Mouse (Mus musculus): ENCODE data around the gene Agap1. TPM values are rescaled to one million over a fixed set of nuclear protein-coding genes. Genes with fewer than 3 reads are reported as not detected.

Gene Agap1
- polyA plus RNA-seq, 1 experiment from 2014 or later, result 41.4 TPM

GRCm38 (mm10) chr1:89452138-89452537 lies 2.5 kb upstream of the Agap1 start:
- ATAC-seq (ENCODE audit: low FRiP score), result no peak

GRCm38 (mm10) chr1:89453666-89454065 lies 940 bp upstream of the Agap1 start:
- Histone ChIP-seq H3K36me3 (ENCODE audit: control insufficient read depth, insufficient read depth, low read length) (no peaks in the 10 kb centered on the region), H3K4me2 (replicated peaks; ENCODE audit: low read depth, low read length) (peak overlapping the region; percentile 94), H3K4me3 (ENCODE audit: low read depth, low read length) (peak overlapping the region; percentile 81), H3K27me3 (ENCODE audit: control insufficient read depth, insufficient read depth, low read length) (no peaks in the 10 kb centered on the region), H3K9me3 (ENCODE audit: control insufficient read depth, low read length) (no peaks in the 10 kb centered on the region), H3K4me1 (replicated peaks; ENCODE audit: control insufficient read depth, insufficient read depth, low read length) (peaks cover 3% of the 10 kb centered on the region), H3K27ac (ENCODE audit: low read depth, low read length) (no peak overlapping the region), H3K9ac (ENCODE audit: low read depth, low read length) (peak overlapping the region; percentile 83)
- no peak for ATAC-seq (ENCODE audit: low FRiP score)
- 35% methylated on average over 6 of the region's 6 CpGs for WGBS
- DNase-seq (ENCODE audit: low spot score), result peak; percentile 38

More at GRCm38 (mm10) chr1:89452138-89452537, 2.5 kb upstream of the Agap1 start:
- Histone ChIP-seq H3K9ac (ENCODE audit: low read depth, low read length) (no peak overlapping the region), H3K4me2 (replicated peaks; ENCODE audit: low read depth, low read length) (no peak overlapping the region), H3K4me1 (replicated peaks; ENCODE audit: control insufficient read depth, insufficient read depth, low read length) (peaks cover 3% of the 10 kb centered on the region), H3K4me3 (ENCODE audit: low read depth, low read length) (no peak overlapping the region), H3K9me3 (ENCODE audit: control insufficient read depth, low read length) (no peaks in the 10 kb centered on the region), H3K36me3 (ENCODE audit: control insufficient read depth, insufficient read depth, low read length) (no peaks in the 10 kb centered on the region), H3K27me3 (ENCODE audit: control insufficient read depth, insufficient read depth, low read length) (no peaks in the 10 kb centered on the region), H3K27ac (ENCODE audit: low read depth, low read length) (no peak overlapping the region)
- WGBS, result 93% methylated on average over 8 of the region's 8 CpGs
- DNase-seq (ENCODE audit: low spot score), result no peak

DNA sequence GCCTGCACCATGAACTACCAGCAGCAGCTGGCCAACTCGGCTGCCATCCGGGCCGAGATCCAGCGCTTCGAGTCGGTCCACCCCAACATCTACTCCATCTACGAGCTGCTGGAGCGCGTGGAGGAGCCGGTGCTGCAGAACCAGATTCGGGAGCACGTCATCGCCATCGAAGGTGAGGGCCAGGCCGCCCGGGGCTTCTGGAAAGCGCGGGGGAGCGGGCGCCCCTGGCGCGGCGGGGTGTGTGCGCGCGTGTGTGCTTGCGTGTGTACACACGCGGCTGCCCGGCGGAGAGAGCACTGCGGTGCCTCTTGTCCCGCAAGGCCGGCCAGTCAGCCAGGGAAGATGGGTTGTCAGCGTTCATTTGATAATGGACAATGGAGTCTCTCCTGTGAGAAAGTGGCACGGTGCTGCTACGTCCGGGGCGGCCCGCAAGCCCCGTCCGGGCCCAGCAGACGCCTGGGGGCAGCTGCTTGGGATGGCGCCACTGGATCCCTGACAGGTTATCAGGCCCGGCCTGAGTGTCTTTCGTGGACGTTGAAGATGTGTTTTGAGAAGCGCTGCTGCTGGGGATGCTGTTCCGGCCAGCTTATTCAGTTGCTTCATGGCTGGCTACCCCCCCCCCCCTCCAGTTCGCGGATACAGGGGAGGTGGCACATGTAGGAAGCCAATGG lies 950 bp downstream of the Agap1 start:
- H3K27me3 ChIP-seq (ENCODE audit: control insufficient read depth, insufficient read depth, low read length), result no peaks in the 10 kb centered on the region
- H3K4me2 ChIP-seq (replicated peaks; ENCODE audit: low read depth, low read length), result peak overlapping the region; percentile 94
- under 1% methylated on average over 51 of the region's 51 CpGs for WGBS
- no peaks in the 10 kb centered on the region for H3K9me3 ChIP-seq (ENCODE audit: control insufficient read depth, low read length)
- 0 out of 2 replicates have a peak, but pooled peaks have one; percentile 6 for ATAC-seq (ENCODE audit: low FRiP score)
- H3K9ac ChIP-seq (ENCODE audit: low read depth, low read length), result peak overlapping the region; percentile 83
- DNase-seq (ENCODE audit: low spot score), result peak; percentile 69
- H3K36me3 ChIP-seq (ENCODE audit: control insufficient read depth, insufficient read depth, low read length), result no peaks in the 10 kb centered on the region
- peak overlapping the region; percentile 30; the same call in 1 of the 2 replicates for H3K27ac ChIP-seq (ENCODE audit: low read depth, low read length)
- peaks cover 3% of the 10 kb centered on the region for H3K4me1 ChIP-seq (replicated peaks; ENCODE audit: control insufficient read depth, insufficient read depth, low read length)
- H3K4me3 ChIP-seq (ENCODE audit: low read depth, low read length), result peak overlapping the region; percentile 81

DNA sequence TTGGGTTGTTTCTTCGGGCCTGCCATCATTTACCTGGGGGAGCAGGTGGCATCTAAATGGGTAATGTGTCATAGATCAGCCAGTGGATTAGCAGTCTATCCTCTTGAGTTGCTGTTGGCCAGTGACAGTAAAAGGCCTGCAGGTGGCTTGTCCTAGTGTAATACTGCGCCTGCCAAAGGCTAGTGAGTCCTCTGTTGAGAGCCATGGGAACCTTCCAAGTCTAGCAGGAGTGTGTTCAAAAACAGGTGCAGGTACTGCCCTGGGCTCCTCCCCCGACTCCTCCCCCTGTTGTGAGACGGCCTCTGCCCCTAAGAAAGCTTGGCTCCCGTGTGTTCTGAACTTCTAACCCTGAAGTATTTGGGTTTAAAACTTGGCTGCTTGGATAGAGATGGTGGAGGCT lies 1.9 kb downstream of the Agap1 start:
- Histone ChIP-seq H3K27me3 (ENCODE audit: control insufficient read depth, insufficient read depth, low read length) (no peaks in the 10 kb centered on the region), H3K27ac (ENCODE audit: low read depth, low read length) (no peak overlapping the region), H3K4me1 (replicated peaks; ENCODE audit: control insufficient read depth, insufficient read depth, low read length) (peaks cover 3% of the 10 kb centered on the region), H3K4me2 (replicated peaks; ENCODE audit: low read depth, low read length) (peak overlapping the region; percentile 94), H3K4me3 (ENCODE audit: low read depth, low read length) (peak overlapping the region; percentile 81), H3K9ac (ENCODE audit: low read depth, low read length) (no peak overlapping the region; the same call in 1 of the 2 replicates), H3K36me3 (ENCODE audit: control insufficient read depth, insufficient read depth, low read length) (no peaks in the 10 kb centered on the region), H3K9me3 (ENCODE audit: control insufficient read depth, low read length) (no peaks in the 10 kb centered on the region)
- DNase-seq (ENCODE audit: low spot score) (no peak), ATAC-seq (ENCODE audit: low FRiP score) (no peak)
- WGBS, result 29% methylated on average over 5 of the region's 5 CpGs

GRCm38 (mm10) chr1:89457126-89458031 lies 2.8 kb downstream of the Agap1 start:
- whole genome bisulfite sequencing, result 47% methylated on average over 17 of the region's 17 CpGs
- Histone ChIP-seq H3K27ac (ENCODE audit: low read depth, low read length) (no peak overlapping the region), H3K36me3 (ENCODE audit: control insufficient read depth, insufficient read depth, low read length) (no peaks in the 10 kb centered on the region), H3K4me3 (ENCODE audit: low read depth, low read length) (no peak overlapping the region), H3K4me2 (replicated peaks; ENCODE audit: low read depth, low read length) (peak overlapping the region; percentile 94), H3K4me1 (replicated peaks; ENCODE audit: control insufficient read depth, insufficient read depth, low read length) (peaks cover 7% of the 10 kb centered on the region), H3K9me3 (ENCODE audit: control insufficient read depth, low read length) (no peaks in the 10 kb centered on the region), H3K27me3 (ENCODE audit: control insufficient read depth, insufficient read depth, low read length) (no peaks in the 10 kb centered on the region), H3K9ac (ENCODE audit: low read depth, low read length) (no peak overlapping the region)
- DNase-seq (ENCODE audit: low spot score) (no peak), ATAC-seq (ENCODE audit: low FRiP score) (no peak)

DNA sequence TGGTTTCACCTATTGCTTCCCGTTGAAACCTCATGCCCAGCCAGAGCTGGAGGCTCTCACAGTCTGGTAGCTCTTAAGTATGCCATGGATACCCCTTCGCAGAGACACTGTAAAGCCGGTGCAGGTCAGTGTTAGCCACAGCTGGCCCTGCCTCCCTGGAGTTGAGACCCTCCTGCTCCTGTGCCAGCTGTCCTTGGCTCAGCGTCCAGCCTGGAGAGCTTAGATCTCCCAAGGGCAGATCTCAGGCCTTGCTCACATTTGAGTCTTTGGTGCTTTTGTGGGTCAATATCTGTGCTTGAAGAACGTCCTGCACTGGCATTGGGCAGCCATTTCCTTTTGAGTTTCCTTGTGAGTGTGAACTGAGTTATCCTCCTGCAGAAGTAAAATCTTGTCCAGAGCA lies 7.3 kb downstream of the Agap1 start:
- no peak for DNase-seq (ENCODE audit: low spot score)
- Histone ChIP-seq H3K4me3 (ENCODE audit: low read depth, low read length) (no peak overlapping the region), H3K4me1 (replicated peaks; ENCODE audit: control insufficient read depth, insufficient read depth, low read length) (peaks cover 19% of the 10 kb centered on the region), H3K4me2 (replicated peaks; ENCODE audit: low read depth, low read length) (no peak overlapping the region), H3K27me3 (ENCODE audit: control insufficient read depth, insufficient read depth, low read length) (no peaks in the 10 kb centered on the region), H3K27ac (ENCODE audit: low read depth, low read length) (no peak overlapping the region), H3K9ac (ENCODE audit: low read depth, low read length) (no peak overlapping the region), H3K36me3 (ENCODE audit: control insufficient read depth, insufficient read depth, low read length) (no peaks in the 10 kb centered on the region), H3K9me3 (ENCODE audit: control insufficient read depth, low read length) (no peaks in the 10 kb centered on the region)
- 79% methylated on average over 5 of the region's 5 CpGs for WGBS
- ATAC-seq (ENCODE audit: low FRiP score), result no peak

DNA sequence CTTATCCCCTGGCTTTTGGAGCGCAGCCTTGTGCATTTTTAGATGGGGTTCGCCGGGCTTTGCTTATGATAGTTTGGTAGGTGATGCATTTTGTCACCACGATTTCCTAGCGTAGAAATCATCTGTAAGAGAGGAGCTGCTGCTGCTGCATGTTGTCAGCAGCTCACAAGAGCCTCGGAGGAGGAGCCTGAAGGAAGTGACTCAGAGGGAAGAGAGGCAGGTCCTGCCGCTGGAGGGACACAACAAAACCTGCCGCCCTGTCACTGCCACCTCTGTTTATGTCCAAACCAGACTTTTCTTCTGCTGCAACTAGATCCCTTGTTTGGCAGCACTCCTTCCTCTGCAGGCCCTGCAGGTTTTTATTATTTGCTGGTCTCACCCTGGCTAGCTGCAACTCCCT lies 8.5 kb downstream of the Agap1 start:
- no peak overlapping the region for H3K27ac ChIP-seq (ENCODE audit: low read depth, low read length)
- H3K27me3 ChIP-seq (ENCODE audit: control insufficient read depth, insufficient read depth, low read length), result no peaks in the 10 kb centered on the region
- peaks cover 30% of the 10 kb centered on the region for H3K4me1 ChIP-seq (replicated peaks; ENCODE audit: control insufficient read depth, insufficient read depth, low read length)
- H3K9me3 ChIP-seq (ENCODE audit: control insufficient read depth, low read length), result no peaks in the 10 kb centered on the region
- H3K4me3 ChIP-seq (ENCODE audit: low read depth, low read length), result no peak overlapping the region
- ATAC-seq (ENCODE audit: low FRiP score), result no peak
- no peaks in the 10 kb centered on the region for H3K36me3 ChIP-seq (ENCODE audit: control insufficient read depth, insufficient read depth, low read length)
- H3K4me2 ChIP-seq (replicated peaks; ENCODE audit: low read depth, low read length), result no peak overlapping the region
- no peak for DNase-seq (ENCODE audit: low spot score)
- 52% methylated on average over 8 of the region's 8 CpGs for WGBS
- H3K9ac ChIP-seq (ENCODE audit: low read depth, low read length), result no peak overlapping the region

- no peak for DNase-seq (ENCODE audit: low spot score)
- WGBS, result 19% methylated on average over 5 of the region's 5 CpGs
Observed at GRCm38 (mm10) chr1:89465417-89466002, 10.9 kb downstream of the Agap1 start.

More at GRCm38 (mm10) chr1:89465417-89466002, 10.9 kb downstream of the Agap1 start:
- H3K4me1 ChIP-seq (replicated peaks; ENCODE audit: control insufficient read depth, insufficient read depth, low read length), result peaks cover 31% of the 10 kb centered on the region
- no peak overlapping the region for H3K4me2 ChIP-seq (replicated peaks; ENCODE audit: low read depth, low read length)
- H3K9ac ChIP-seq (ENCODE audit: low read depth, low read length), result peak overlapping the region; percentile 28; the same call in 1 of the 2 replicates
- H3K27me3 ChIP-seq (ENCODE audit: control insufficient read depth, insufficient read depth, low read length), result no peaks in the 10 kb centered on the region
- no peaks in the 10 kb centered on the region for H3K36me3 ChIP-seq (ENCODE audit: control insufficient read depth, insufficient read depth, low read length)
- peak overlapping the region; percentile 49; the same call in 1 of the 2 replicates for H3K27ac ChIP-seq (ENCODE audit: low read depth, low read length)
- H3K4me3 ChIP-seq (ENCODE audit: low read depth, low read length), result no peak overlapping the region
- H3K9me3 ChIP-seq (ENCODE audit: control insufficient read depth, low read length), result no peaks in the 10 kb centered on the region
- ATAC-seq (ENCODE audit: low FRiP score), result no peak
